Mouse (Mus musculus) ES-E14 (cell line): ENCODE measurements around the gene Gm21411. TPM values are rescaled to one million over a fixed set of nuclear protein-coding genes. Genes with fewer than 3 reads are reported as not detected.

Source experiments
- total RNA-seq: library from RNA; depleted of rRNA; stranded (reverse); fragments of 300-350 nt; gene quantifications from 2 replicates; pipeline ENCODE4 v1.2.3, GENCODE M21; 2012; rRNA removed

The Gm21411 gene
- total RNA-seq, 1 experiment: 91.3 TPM

Other genes with a start within 250 kb of the Gm21411 start
- gene Zfp989, start 62.4 kb upstream of the Gm21411 start, total RNA-seq: 114 and 122 TPM in 2 replicates
- 188 and 233 TPM in 2 replicates for gene Rex2, start 112.3 kb upstream of the Gm21411 start, total RNA-seq
- gene Zfp991, start 222.4 kb upstream of the Gm21411 start, total RNA-seq: 47.1 and 52.0 TPM in 2 replicates